Mouse (Mus musculus) neural tube, embryonic 12.5 days (tissue): ENCODE data around the gene Esf1. TPM values are rescaled to one million over a fixed set of nuclear protein-coding genes. Genes with fewer than 3 reads are reported as not detected.
"Not testable (repeated sequence)": the region's sequence is repeated elsewhere in the genome, so short reads cannot be mapped to it uniquely, and the experiment has no call there.

ENCODE experiments used
- ATAC-seq: fragments of 200-750 bp; cut with Nextera tagmentation; 2 replicates; pipeline ENCODE4 v1.8.0; 2017; ENCODE audit warnings: low read depth, mild to moderate bottlenecking, moderate TSS enrichment, moderate library complexity; ENCODE audit not compliant: low FRiP score
- H3K27ac ChIP-seq: fragments of 300-500 bp; sonication (generic); 2 replicates; pipeline ENCODE4 v1.5.1; 2016
- H3K27me3 ChIP-seq: fragments of 300-500 bp; sonication (generic); replicated peaks from 2 replicates; pipeline ENCODE4 v1.6.1; 2016; ENCODE audit warnings: mild to moderate bottlenecking
- H3K36me3 ChIP-seq: fragments of 300-500 bp; sonication (generic); 2 replicates; pipeline ENCODE4 v1.6.1; 2016; ENCODE audit warnings: mild to moderate bottlenecking
- H3K4me1 ChIP-seq: fragments of 300-500 bp; sonication (generic); 2 replicates; pipeline ENCODE4 v1.6.1; 2016
- H3K4me2 ChIP-seq: fragments of 300-500 bp; sonication (generic); replicated peaks from 2 replicates; pipeline ENCODE4 v1.6.1; 2016; ENCODE audit warnings: mild to moderate bottlenecking
- H3K4me3 ChIP-seq: fragments of 300-500 bp; sonication (generic); 2 replicates; pipeline ENCODE4 v1.5.1; 2016
- H3K9ac ChIP-seq: fragments of 300-500 bp; sonication (generic); 2 replicates; pipeline ENCODE4 v1.6.1; 2016; ENCODE audit warnings: mild to moderate bottlenecking
- H3K9me3 ChIP-seq: fragments of 300-500 bp; sonication (generic); 2 replicates; pipeline ENCODE4 v1.6.1; 2016; ENCODE audit warnings: mild to moderate bottlenecking
- WGBS: fragments of 180-500 bp; shearing (Covaris S2); methylation state at CpG from one replicate; pipeline ENCODE4 v1.1.7; 2016; 5-methylcytosine and 5-hydroxymethylcytosine counted together
- polyA plus RNA-seq: library from polyadenylated mRNA; unstranded; fragments of >200 nt; fragmentation: Nextera tagmentation; extraction: Ambion mirVana; gene quantifications from 2 replicates; pipeline ENCODE4 v1.2.1, GENCODE M21; 2016

Gene Esf1
- polyA plus RNA-seq, 1 experiment from 2014 or later, result 28.8 TPM

- no peak for ATAC-seq
- Histone ChIP-seq H3K36me3 (no peaks in the 10 kb centered on the region), H3K9ac (no peak overlapping the region), H3K4me3 (no peak overlapping the region), H3K27me3 (no peaks in the 10 kb centered on the region), H3K4me1 (no peaks in the 10 kb centered on the region), H3K9me3 (no peaks in the 10 kb centered on the region), H3K27ac (no peak overlapping the region), H3K4me2 (no peak overlapping the region)
- WGBS, result 97% methylated on average over 7 of the region's 7 CpGs
These were observed 86.1 kb downstream of the Esf1 start for GRCm38 (mm10) chr2:140084245-140084644.

GRCm38 (mm10) chr2:140080747-140081577 lies 89.4 kb downstream of the Esf1 start:
- Histone ChIP-seq H3K4me3 (no peak overlapping the region), H3K36me3 (no peaks in the 10 kb centered on the region), H3K9ac (no peak overlapping the region), H3K27ac (no peak overlapping the region), H3K4me1 (peaks cover 3% of the 10 kb centered on the region; the same call in 1 of the 2 replicates), H3K4me2 (no peak overlapping the region), H3K27me3 (no peaks in the 10 kb centered on the region), H3K9me3 (no peaks in the 10 kb centered on the region)
- ATAC-seq, result no peak
- 89% methylated on average over 11 of the region's 11 CpGs for WGBS

DNA sequence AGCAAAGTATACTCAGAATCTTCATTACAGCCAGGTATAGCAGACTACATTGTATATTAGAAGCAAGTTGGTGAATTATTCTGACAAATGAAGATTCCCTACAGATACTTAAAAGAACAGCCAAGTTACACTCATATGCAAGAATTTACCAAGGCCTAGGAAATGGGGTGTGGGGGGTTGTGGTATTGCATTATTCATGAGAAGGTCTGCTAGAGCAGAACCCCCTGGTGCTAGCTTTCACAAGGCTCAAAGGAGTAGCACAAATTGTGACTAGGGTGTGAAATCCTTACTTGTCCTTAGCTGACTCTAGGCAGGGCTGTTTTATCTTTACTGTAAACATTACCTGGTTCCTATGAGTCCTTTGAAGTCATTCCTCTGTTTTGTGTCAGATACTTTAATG lies 91.1 kb downstream of the Esf1 start:
- H3K27ac ChIP-seq, H3K9me3 ChIP-seq, H3K9ac ChIP-seq, H3K4me2 ChIP-seq, ATAC-seq, H3K4me3 ChIP-seq, H3K36me3 ChIP-seq, H3K4me1 ChIP-seq, H3K27me3 ChIP-seq: not testable (repeated sequence)

DNA sequence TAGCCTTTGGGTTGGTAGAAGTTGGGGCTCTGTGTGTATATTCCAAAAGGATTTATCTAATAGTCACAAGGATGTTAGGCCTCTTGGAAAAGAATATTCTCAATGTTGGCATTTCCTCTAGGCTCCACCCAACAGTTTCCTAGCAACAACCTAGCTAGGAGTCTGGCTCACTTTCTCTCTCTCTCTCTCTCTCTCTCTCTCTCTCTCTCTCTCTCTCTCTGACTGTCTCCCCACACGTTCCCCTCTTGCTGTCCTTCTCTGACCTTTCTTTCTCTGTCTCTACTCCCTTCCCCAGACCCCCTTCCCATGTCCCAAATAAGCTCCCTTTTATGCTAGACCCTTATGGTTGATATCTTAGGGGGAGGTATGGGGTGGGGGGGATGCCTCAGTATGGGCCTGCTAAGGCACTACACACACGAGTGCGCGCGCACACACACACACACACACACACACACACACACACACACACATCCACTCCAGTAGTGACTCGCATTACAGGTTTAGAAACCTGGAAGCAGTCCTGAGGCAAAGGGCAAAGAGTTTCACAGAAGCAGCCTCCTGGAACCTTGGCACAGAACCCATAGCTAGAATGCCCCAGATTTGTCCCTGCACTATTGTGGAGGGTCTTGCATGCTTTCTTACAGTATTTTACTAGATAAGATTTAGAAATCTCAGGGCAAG lies 91.6 kb downstream of the Esf1 start:
- H3K4me2 ChIP-seq, result no peak overlapping the region
- H3K9me3 ChIP-seq, result no peaks in the 10 kb centered on the region
- peaks cover 3% of the 10 kb centered on the region; the same call in 1 of the 2 replicates for H3K4me1 ChIP-seq
- WGBS, result 67% methylated on average over 6 of the region's 6 CpGs
- H3K36me3 ChIP-seq, result no peaks in the 10 kb centered on the region
- ATAC-seq, result 0 out of 2 replicates have a peak, but pooled peaks have one; percentile 41
- H3K9ac ChIP-seq, result no peak overlapping the region
- H3K4me3 ChIP-seq, result no peak overlapping the region
- no peak overlapping the region for H3K27ac ChIP-seq
- H3K27me3 ChIP-seq, result no peaks in the 10 kb centered on the region

DNA sequence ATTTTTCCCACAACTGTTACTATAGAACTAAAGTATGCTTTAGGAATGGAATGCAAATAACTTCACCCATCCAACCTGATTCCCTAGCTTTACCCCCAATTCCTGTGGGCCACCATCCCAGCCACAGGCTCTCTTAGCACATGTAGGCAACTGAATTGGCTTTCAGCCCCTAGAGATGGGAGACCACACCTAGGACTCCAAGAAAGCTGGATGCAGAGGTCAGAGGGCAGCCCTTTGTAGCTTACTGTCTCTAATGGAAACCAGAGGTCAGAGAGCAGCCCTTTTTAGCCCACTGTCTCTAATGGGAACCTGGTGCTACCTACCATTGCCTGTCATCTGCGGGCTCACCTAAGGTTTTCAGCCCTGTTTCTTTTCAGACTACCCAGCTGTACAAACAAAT lies 92.9 kb downstream of the Esf1 start:
- H3K36me3 ChIP-seq, result no peaks in the 10 kb centered on the region
- WGBS, result 28% methylated on average over 1 of the region's 1 CpGs
- no peak for ATAC-seq

DNA sequence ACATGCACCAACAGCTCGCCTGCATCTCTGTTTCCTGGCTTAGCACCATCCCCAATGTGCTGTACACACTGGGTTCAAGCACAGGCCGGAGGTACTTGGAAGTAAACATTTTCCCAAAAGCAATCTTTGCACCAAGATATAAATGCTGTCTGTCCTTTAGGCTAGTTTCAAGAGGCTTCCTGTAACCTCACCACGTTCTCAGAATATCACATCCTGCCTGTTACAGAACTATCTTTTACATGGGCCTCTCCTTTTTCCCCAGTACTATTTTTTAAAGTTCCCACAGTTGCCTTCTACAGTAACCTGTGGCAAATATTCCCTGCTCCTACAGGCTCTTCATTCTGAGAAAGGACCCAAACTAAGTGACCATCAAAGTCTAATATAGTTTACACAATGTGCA lies 95.2 kb downstream of the Esf1 start:
- Histone ChIP-seq H3K4me2 (no peak overlapping the region), H3K27me3 (no peaks in the 10 kb centered on the region), H3K4me3 (no peak overlapping the region), H3K9ac (no peak overlapping the region), H3K27ac (no peak overlapping the region), H3K36me3 (no peaks in the 10 kb centered on the region), H3K9me3 (no peaks in the 10 kb centered on the region), H3K4me1 (peaks cover 3% of the 10 kb centered on the region; the same call in 1 of the 2 replicates)
- WGBS, result 82% methylated on average over 3 of the region's 3 CpGs
- ATAC-seq, result no peak

More for the DNA sequence above, 92.9 kb downstream of the Esf1 start:
- no peak overlapping the region for H3K4me2 ChIP-seq
- H3K4me1 ChIP-seq, result peaks cover 3% of the 10 kb centered on the region; the same call in 1 of the 2 replicates
- H3K4me3 ChIP-seq, result no peak overlapping the region
- no peak overlapping the region for H3K9ac ChIP-seq
- H3K9me3 ChIP-seq, result no peaks in the 10 kb centered on the region
- no peak overlapping the region for H3K27ac ChIP-seq
- no peaks in the 10 kb centered on the region for H3K27me3 ChIP-seq

Other genes with a start within 250 kb of the Esf1 start
- gene Tasp1, start 103.8 kb downstream of the Esf1 start, polyA plus RNA-seq, result 12.8 and 14.4 TPM in 2 replicates
- gene Gm17374, start 18.5 kb downstream of the Esf1 start, polyA plus RNA-seq, result not detected in 2 replicates
- gene Ndufaf5, start 85 bp upstream of the Esf1 start, polyA plus RNA-seq, result 32.7 and 33.3 TPM in 2 replicates
- not detected in 2 replicates for gene Sel1l2, start 219.1 kb upstream of the Esf1 start, polyA plus RNA-seq
- gene Macrod2, start 224.7 kb upstream of the Esf1 start, polyA plus RNA-seq, result 52.6 and 53.8 TPM in 2 replicates